35 mouse cellular contexts compared by ENCODE assay signal in the genomic region with DNA sequence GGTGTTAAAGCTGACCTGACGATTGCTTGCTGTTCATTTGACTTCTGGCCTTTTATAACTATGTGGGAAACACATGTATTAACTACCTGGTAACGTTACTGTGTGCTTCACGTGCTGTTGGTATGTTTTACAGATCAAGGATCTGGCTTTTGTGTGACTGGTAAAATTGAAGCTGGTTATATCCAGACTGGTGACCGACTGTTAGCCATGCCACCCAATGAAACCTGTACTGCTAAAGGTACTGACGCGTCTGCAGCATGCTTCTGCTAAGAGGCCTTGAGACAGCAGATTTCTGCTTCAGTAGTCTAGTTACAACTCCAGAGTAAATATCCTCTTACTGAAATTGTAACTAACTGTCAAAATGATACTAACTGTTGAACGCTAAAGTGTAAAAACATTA. TPM values are rescaled to one million over a fixed set of nuclear protein-coding genes. Genes with fewer than 3 reads are reported as not detected.
"Had no signal": no experiment of that assay in that cellular context is flagged by ENCODE, and none has a peak within 500 bp of the region (broad histone marks: within the 10 kb centered on the region; RNA-seq: fewer than 3 reads in every experiment).

No protein-coding gene starts in this region.

- H3K4me3 ChIP-seq: limb, embryonic 10.5 days; limb, embryonic 12.5 days; limb, embryonic 13.5 days; limb, embryonic 15.5 days; liver, embryonic 12.5 days; liver, embryonic 13.5 days; liver, embryonic 15.5 days; lung, embryonic 15.5 days; megakaryocyte, embryonic 14.5 days; midbrain, embryonic 10.5 days; midbrain, embryonic 12.5 days; midbrain, embryonic 13.5 days; midbrain, embryonic 15.5 days; myocyte; neural tube, embryonic 12.5 days had no signal

- H3K9ac ChIP-seq: limb, embryonic 12.5 days; limb, embryonic 13.5 days; limb, embryonic 15.5 days; liver, embryonic 12.5 days; liver, embryonic 13.5 days; liver, embryonic 14.5 days; liver, embryonic 15.5 days; liver, postnatal 0 days; lung, embryonic 14.5 days; lung, embryonic 15.5 days; midbrain, embryonic 12.5 days; midbrain, embryonic 13.5 days; midbrain, embryonic 15.5 days; neural tube, embryonic 12.5 days had no signal

- H3K27me3 ChIP-seq: limb, embryonic 12.5 days; limb, embryonic 13.5 days; limb, embryonic 15.5 days; liver, embryonic 12.5 days; liver, embryonic 13.5 days; liver, embryonic 15.5 days; lung, embryonic 15.5 days; megakaryocyte, embryonic 14.5 days; midbrain, embryonic 12.5 days; midbrain, embryonic 13.5 days; midbrain, embryonic 15.5 days; neural tube, embryonic 12.5 days had no signal

- H3K9me3 ChIP-seq: limb, embryonic 10.5 days; limb, embryonic 12.5 days; limb, embryonic 13.5 days; limb, embryonic 15.5 days; liver, embryonic 12.5 days; liver, embryonic 13.5 days; liver, embryonic 15.5 days; lung, embryonic 15.5 days; megakaryocyte, embryonic 14.5 days; midbrain, embryonic 10.5 days; midbrain, embryonic 12.5 days; midbrain, embryonic 13.5 days; midbrain, embryonic 15.5 days; neural tube, embryonic 12.5 days had no signal

- ATAC-seq: liver, embryonic 12.5 days; liver, postnatal 0 days; lung, postnatal 0 days; midbrain, embryonic 13.5 days; midbrain, embryonic 15.5 days; midbrain, embryonic 16.5 days had no signal

- H3K4me2 ChIP-seq: limb, embryonic 12.5 days; limb, embryonic 13.5 days; limb, embryonic 15.5 days; liver, embryonic 11.5 days; liver, embryonic 12.5 days; liver, embryonic 13.5 days; liver, embryonic 15.5 days; lung, embryonic 14.5 days; lung, embryonic 15.5 days; midbrain, embryonic 11.5 days; midbrain, embryonic 12.5 days; midbrain, embryonic 13.5 days; midbrain, embryonic 15.5 days; neural tube, embryonic 12.5 days had no signal

- H3K4me1 ChIP-seq: limb, embryonic 10.5 days; limb, embryonic 12.5 days; limb, embryonic 13.5 days; limb, embryonic 15.5 days; lung, embryonic 15.5 days; midbrain, embryonic 12.5 days; midbrain, embryonic 13.5 days; midbrain, embryonic 15.5 days; neural tube, embryonic 12.5 days had no signal

- H3K27ac ChIP-seq: limb, embryonic 10.5 days; limb, embryonic 12.5 days; limb, embryonic 13.5 days; limb, embryonic 15.5 days; liver, embryonic 12.5 days; liver, embryonic 13.5 days; liver, embryonic 14.5 days; liver, embryonic 15.5 days; lung, embryonic 15.5 days; macrophage; midbrain, embryonic 10.5 days; midbrain, embryonic 12.5 days; midbrain, embryonic 13.5 days; midbrain, embryonic 15.5 days; neural tube, embryonic 12.5 days had no signal

- DNase-seq: left cerebral cortex, postnatal 4 days; liver; liver, embryonic 13.5 days; liver, postnatal 0 days; lung, adult 18-20 months; lung, adult 2 months; lung, embryonic 14.5 days; lung, postnatal 10 days; lung, postnatal 14 days; lung, postnatal 36 days; lung, postnatal 4 days; midbrain, embryonic 14.5 days had no signal

RNA-seq across cellular contexts. Expression of a gene that starts 22.6 kb away (rescaled TPM):
- polyA plus RNA-seq: limb, embryonic 11.5 days; limb, embryonic 12.5 days; limb, embryonic 15.5 days; lung, embryonic 14.5 days; macrophage; midbrain, embryonic 11.5 days; midbrain, embryonic 14.5 days; midbrain, embryonic 16.5 days; midbrain, postnatal 0 days; myocyte; neural tube, embryonic 11.5 days had no signal
